Mouse (Mus musculus): ENCODE results near the gene Gm17657.
"Not testable (repeated sequence)": the region's sequence is repeated elsewhere in the genome, so short reads cannot be mapped to it uniquely, and the experiment has no call there.

Gm17657 gene

GRCm38 (mm10) chr17:29545241-29545640, 4.2 kb downstream of the Gm17657 start:
- DNase-seq, result no peak

DNA sequence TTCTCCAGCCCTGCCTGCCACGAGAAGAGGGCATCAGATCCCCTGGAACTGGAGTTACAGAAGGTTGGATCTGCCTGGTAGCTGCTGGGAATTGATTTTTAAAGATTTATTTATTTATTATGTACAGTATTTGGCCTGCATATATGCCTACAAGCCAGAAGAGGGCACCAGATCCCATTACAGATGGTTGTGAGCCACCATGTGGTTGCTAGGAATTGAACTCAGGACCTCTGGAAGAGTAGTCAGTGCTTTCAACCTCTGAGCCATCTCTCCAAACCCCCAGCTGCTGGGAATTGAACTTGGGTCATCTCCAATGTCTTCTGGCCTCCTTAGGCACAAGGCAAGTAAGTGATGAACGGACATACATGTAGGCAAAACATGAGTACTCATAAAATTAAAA, 5.4 kb downstream of the Gm17657 start:
- no peak for DNase-seq

DNA sequence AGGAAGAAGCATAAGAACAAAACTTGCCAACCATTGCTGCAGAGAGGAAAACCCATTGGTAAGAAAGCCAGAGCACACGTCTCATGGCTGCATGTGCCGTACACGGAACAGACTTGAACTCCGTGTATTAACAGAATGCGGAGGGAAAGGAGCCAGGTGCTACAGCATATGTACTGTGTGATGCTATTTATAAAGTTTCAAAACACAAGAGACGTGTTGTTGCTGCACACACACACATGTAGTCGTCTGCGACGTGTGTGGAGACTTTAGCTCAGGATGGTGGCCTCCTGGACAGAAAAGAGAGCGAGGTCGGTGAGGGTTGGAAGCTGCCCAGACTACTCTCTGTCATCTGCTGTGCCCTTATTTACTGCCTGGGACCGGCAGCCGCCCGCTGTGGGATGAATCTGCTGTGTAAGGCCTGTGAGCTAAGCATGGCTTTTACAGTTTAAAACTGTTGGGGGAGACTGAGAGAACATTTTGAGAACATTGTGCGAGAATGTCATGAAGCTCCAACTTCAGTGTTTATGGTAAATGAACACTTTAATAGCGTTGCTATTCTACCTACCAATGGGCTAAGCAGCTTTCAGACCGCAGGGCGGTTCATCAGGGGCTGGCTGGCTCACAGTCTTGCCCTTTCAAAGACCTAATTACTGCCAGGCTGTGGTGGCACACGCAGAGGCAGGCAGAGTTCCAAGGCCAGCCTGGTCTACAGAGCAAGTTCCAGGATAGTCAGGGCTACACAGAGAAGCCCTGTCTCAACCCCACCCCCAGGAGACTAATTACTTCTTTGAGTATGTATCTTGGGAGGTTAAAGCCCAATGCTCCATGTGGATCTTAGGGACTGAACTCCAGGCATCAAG, 6.4 kb downstream of the Gm17657 start:
- DNase-seq, result peak; percentile 48

GRCm38 (mm10) chr17:29541419-29541818, 8.0 kb downstream of the Gm17657 start:
- DNase-seq, result peak; percentile 54

DNA sequence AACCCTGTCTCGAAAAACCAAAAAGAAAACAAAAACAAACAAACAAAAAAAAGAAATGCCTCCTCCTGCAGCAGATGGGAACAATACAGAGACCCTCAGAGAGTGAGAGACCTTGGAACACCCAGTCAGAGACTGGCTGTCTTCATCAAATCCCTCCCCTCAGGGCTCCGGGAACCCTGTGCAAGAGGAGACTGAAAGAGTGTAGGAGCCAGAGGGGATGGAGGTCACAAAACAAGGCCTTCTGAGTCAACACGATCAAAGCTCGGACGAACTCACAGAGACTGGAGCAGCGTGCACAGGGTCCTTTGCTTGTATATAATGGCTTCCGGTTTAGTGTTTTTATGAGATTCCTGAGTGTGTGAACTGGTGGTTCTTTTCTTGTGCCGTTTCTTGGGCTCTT, 9.0 kb downstream of the Gm17657 start:
- no peak for DNase-seq

- no peak for DNase-seq
Observed at GRCm38 (mm10) chr17:29533866-29534265, 15.6 kb downstream of the Gm17657 start.

GRCm38 (mm10) chr17:29531757-29532384, 17.6 kb downstream of the Gm17657 start:
- DNase-seq, result no peak

GRCm38 (mm10) chr17:29531278-29531677, 18.2 kb downstream of the Gm17657 start:
- no peak for DNase-seq

DNA sequence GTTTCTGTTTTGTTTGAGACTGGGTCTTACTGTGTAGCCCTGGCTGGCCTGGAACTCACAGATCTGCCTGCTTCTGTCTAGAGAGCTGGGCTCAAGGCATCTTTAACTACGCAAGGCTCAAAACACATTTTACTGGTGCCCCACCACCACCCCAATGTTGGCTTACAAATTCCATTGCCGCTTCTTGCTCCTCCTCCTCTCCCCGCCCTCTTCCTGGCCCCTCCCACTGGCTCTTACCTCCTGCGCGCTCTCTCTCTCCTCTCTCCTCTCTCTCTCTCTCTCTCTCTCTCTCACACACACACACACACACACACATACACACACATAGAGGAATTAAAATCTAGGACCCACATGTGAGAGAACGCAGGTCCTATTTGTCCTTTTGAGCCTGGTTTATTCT, 18.9 kb downstream of the Gm17657 start:
- DNase-seq, result no peak

- no peak for DNase-seq
Observed at GRCm38 (mm10) chr17:29528568-29529187, 20.8 kb downstream of the Gm17657 start.

DNA sequence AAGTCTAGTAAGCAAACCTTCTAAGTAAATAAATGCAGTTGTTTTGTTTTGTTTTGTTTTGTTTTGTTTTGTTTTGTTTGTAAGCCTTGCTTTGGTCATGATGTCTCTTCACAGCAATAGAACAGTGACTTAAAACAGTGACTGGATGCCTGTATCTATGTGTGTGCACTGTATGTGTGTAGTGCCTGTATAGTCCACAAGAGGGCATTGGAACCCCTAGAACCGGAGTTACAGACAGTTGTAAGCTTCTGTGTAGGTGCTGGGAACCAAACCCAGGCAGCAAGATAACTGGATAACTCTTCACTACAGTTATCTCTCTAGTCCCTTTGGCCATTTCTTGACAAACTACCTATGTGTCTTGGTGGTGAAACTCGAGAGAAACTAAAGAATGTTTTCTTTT, 23.8 kb downstream of the Gm17657 start:
- DNase-seq, result no peak

DNA sequence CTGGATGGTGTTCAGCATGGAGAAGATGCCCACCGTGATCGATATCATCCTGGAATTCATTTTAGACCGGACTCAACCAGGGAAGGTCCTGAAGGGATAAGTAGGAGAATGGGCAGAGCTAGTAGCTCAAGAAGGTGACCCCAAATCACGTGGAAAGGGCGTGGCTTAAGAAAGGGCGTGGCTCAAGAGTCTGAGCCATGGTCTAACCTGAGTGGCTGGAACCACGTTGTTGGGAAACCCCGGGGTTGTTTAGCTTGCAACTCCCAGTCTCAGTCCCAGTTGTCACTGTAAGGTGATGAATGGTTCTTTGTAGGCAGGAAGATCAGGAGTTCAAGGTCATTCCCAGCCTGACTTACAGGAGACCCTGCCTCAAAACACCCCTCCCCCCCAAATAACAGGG, 29.7 kb downstream of the Gm17657 start:
- no peak for DNase-seq

DNA sequence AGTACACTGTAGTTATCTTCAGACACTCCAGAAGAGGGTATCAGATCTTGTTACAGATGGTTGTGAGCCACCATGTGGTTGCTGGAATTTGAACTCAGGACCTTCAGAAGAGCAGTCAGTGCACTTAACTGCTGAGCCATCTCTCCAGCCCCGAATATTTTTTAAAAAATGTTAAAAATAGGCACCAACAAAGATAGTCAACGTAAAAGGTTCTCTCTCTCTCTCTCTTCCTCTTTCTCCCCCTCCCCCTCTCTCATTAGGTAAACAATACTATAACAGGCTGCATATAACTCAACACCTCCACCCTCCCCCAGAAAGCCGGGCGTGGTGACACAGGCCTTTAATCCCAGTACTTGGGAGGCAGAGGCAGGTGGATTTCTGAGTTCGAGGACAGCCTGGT, 30.8 kb downstream of the Gm17657 start:
- not testable (repeated sequence) for DNase-seq

- peak; percentile 79 for DNase-seq
Observed at GRCm38 (mm10) chr17:29514435-29514834, 35.0 kb downstream of the Gm17657 start.

DNA sequence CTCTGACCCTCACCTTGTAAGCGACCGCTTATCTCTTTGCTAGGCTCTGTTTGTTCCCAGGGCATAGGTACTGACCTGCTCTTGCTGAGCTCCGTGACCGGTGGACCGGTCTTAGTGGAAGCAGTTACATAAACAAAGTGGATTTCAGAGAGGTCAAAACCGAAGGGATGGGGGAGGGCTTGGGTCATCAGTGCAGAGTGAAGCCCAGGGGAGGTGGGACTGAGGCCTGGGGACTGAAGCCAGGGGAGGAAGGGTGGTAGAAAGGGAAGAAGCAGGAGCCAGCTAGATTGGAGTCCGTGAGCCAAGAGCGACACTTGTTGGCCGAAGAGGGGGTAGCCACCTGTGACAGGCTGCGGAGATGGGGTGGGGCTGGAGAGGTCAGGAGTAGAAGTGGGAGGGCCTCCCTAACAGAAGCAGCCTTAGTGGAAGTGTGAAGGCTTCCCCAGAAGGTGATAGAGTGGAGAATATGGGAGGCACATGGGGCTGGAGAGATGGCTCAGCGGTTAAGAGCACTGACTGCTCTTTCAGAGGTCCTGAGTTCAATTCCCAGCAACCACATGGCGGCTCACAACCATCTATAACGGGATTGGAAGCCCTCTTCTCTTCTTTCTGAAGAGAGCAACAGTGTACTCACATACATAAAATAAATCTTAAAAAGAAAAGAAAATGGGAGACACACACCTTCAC, 36.3 kb downstream of the Gm17657 start:
- DNase-seq, result no peak

- DNase-seq, result no peak
Observed at GRCm38 (mm10) chr17:29510691-29511090, 38.7 kb downstream of the Gm17657 start.

GRCm38 (mm10) chr17:29508927-29509608, 40.4 kb downstream of the Gm17657 start:
- DNase-seq, result no peak

DNA sequence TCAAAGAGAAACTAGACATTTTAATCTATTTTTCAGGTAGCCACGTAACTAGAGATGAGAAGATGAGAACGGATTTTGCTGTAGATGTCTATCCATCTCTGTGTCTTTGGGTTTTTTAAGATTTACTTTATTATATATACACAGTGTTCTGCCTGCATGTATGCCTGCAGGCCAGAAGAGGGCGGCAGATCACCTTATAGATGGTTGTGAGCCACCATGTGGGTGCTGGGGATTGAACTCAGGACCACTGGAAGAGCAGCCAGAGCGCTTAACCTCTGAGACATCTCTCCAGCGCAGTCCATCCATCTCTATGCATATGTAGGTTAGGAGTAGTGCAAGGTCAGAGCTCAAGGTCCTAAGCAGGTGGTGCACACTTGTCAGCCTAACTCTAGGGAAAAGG, 45.7 kb downstream of the Gm17657 start:
- no peak for DNase-seq

DNA sequence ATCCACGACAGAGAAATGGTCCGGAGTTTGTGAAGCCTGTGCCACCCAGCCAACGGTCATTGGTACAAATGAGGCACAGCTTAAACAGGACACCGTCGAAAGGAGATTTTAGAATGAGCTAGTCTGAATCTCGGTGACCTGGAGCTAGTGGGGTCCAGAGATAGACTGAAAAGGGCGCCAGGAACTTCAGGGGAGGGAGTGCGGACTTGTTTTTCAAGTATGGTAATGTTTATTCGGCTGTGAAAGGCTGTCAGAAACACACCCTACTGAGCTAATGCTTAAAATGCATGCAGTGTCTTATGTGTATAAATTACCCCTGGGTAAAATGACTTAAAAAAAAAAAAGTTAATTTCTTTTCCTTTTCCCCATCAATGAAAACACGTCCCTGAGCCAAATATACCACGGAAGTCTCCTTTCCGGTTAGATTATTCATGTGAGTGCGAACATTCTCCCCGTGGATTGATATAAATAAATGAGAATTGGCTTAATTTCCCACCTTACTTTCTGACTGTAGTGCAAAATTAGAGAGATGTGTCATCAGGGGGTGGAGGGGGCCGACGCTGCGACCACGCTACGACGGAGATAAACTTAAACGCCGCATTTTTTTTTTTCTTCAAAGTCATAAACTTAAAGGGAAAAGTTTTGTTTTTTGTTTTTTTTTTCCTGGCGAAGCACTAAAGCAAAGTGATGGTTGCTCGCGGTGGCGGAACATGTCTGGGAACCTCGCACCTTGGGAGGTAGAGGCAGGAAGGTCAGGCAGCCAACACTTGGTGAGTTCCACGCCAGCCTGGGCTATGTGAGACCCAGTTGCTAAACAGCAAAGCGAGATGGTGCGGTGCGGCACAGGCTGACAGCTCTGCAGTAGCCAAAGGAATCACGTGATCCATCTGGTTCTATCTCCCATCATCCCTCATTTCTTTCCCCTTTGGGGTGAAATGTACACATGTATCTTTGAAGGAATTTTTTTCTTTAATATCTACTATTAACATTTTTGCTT, 46.5 kb downstream of the Gm17657 start:
- no peak for DNase-seq

DNA sequence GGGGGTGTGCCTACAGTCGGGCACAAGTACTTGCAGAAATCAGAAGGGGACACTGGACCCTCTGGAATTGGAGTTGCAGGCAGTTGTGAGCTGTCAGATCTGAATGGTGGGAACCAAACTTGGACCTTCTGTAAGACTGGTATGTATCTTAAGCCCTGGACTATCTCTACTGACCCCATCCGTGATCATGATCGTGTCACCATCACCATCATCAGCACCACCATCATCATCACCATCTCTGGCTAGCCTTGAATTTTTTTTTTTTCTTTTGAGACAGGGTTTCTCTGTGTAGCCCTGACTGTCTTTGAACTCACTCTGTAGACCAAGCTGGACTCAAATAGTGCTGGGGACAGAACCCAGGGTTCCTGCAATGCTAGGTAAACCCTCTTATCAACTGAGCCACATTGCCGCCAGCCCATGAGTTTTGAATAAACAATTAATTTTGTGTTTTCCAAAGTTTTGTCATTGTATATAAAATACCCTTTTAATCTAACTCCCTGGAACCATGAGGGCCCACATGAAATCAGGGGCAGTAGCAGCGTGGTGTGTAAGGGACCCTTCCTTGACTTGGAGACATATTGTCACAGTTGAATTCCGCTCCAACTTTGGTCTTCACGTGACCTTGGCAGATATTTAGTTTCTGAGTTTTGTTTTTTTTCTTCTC, 47.3 kb downstream of the Gm17657 start:
- DNase-seq, result no peak
